Mouse (Mus musculus) E14TG2a.4 (cell line): ENCODE measurements around the gene Drd1.

Experiments used
- H3K27me3 ChIP-seq: 2 replicates; pipeline ENCODE4 v1.6.1; 2014; ENCODE audit warnings: low read length, control low read depth; ENCODE audit not compliant: insufficient read depth
- H3K36me3 ChIP-seq: 2 replicates; pipeline ENCODE4 v1.6.1; 2014; ENCODE audit warnings: low read length, control low read depth; ENCODE audit not compliant: insufficient read depth
- H3K4me1 ChIP-seq: replicated peaks from 2 replicates; pipeline ENCODE4 v1.6.1; 2014; ENCODE audit warnings: low read depth, low read length, control low read depth
- H3K4me3 ChIP-seq: replicated peaks from 2 replicates; pipeline ENCODE4 v1.5.1; 2014; ENCODE audit warnings: mild to moderate bottlenecking, low read length
- H3K9me3 ChIP-seq: 2 replicates; pipeline ENCODE4 v1.6.1; 2014; ENCODE audit warnings: low read length, control low read depth
- CTCF ChIP-seq: conservative IDR thresholded peaks from 2 replicates; pipeline ENCODE4 v1.5.1; 2014; ENCODE audit warnings: low read length
- NANOG ChIP-seq: IDR thresholded peaks from 2 replicates; pipeline ENCODE4 v1.6.1; 2014; ENCODE audit warnings: borderline replicate concordance, low read length, mixed read lengths
- POU5F1 ChIP-seq: IDR thresholded peaks from 2 replicates; pipeline ENCODE4 v1.6.1; 2014; ENCODE audit warnings: low read length, borderline replicate concordance

Drd1 gene

GRCm38 (mm10) chr13:54067617-54068166 lies 12.2 kb upstream of the Drd1 start:
- Histone ChIP-seq H3K4me1 (peaks cover 31% of the 10 kb centered on the region), H3K4me3 (no peak overlapping the region), H3K36me3 (no peaks in the 10 kb centered on the region), H3K27me3 (peaks cover 36% of the 10 kb centered on the region), H3K9me3 (no peaks in the 10 kb centered on the region)
- TF ChIP-seq POU5F1 (peak; percentile 41; the same call in 1 of the 2 replicates), CTCF (no peak), NANOG (no peak)

GRCm38 (mm10) chr13:54066081-54066746 lies 10.7 kb upstream of the Drd1 start:
- Histone ChIP-seq H3K4me3 (no peak overlapping the region), H3K4me1 (peaks cover 26% of the 10 kb centered on the region), H3K36me3 (no peaks in the 10 kb centered on the region), H3K9me3 (no peaks in the 10 kb centered on the region), H3K27me3 (peaks cover 36% of the 10 kb centered on the region)
- no peak for TF ChIP-seq NANOG
- TF ChIP-seq POU5F1 = no peak
- TF ChIP-seq CTCF = no peak

GRCm38 (mm10) chr13:54063292-54063691 lies 7.8 kb upstream of the Drd1 start:
- Histone ChIP-seq H3K4me3 (no peak overlapping the region), H3K27me3 (peaks cover 25% of the 10 kb centered on the region), H3K4me1 (peaks cover 12% of the 10 kb centered on the region), H3K36me3 (no peaks in the 10 kb centered on the region), H3K9me3 (no peaks in the 10 kb centered on the region)
- TF ChIP-seq NANOG = no peak
- peak; percentile 62 for TF ChIP-seq CTCF
- TF ChIP-seq POU5F1 = no peak

- H3K4me3 ChIP-seq = no peak overlapping the region
- no peaks in the 10 kb centered on the region for H3K36me3 ChIP-seq
- H3K4me1 ChIP-seq = no peaks in the 10 kb centered on the region
- H3K27me3 ChIP-seq = peaks cover 33% of the 10 kb centered on the region
- H3K9me3 ChIP-seq = no peaks in the 10 kb centered on the region
- TF ChIP-seq POU5F1 (no peak), NANOG (no peak), CTCF (no peak)
These were observed 6.6 kb upstream of the Drd1 start for GRCm38 (mm10) chr13:54062068-54062467.

- H3K27me3 ChIP-seq = peaks cover 59% of the 10 kb centered on the region
- TF ChIP-seq POU5F1 (no peak), NANOG (no peak), CTCF (no peak)
- H3K4me3 ChIP-seq = peak overlapping the region; percentile 81
- H3K9me3 ChIP-seq = no peaks in the 10 kb centered on the region
- H3K4me1 ChIP-seq = peaks cover 14% of the 10 kb centered on the region
- H3K36me3 ChIP-seq = no peaks in the 10 kb centered on the region
These were observed 543 bp downstream of the Drd1 start for GRCm38 (mm10) chr13:54054962-54055361.

- no peak overlapping the region for H3K4me3 ChIP-seq
- peaks cover 14% of the 10 kb centered on the region for H3K4me1 ChIP-seq
- TF ChIP-seq POU5F1 = no peak
- no peak for TF ChIP-seq NANOG
- no peak for TF ChIP-seq CTCF
- peaks cover 49% of the 10 kb centered on the region for H3K27me3 ChIP-seq
- H3K36me3 ChIP-seq = no peaks in the 10 kb centered on the region
- no peaks in the 10 kb centered on the region for H3K9me3 ChIP-seq
These were observed 3.9 kb downstream of the Drd1 start for GRCm38 (mm10) chr13:54051641-54052040.

GRCm38 (mm10) chr13:54048679-54049352 lies 6.7 kb downstream of the Drd1 start:
- Histone ChIP-seq H3K36me3 (no peaks in the 10 kb centered on the region), H3K9me3 (no peaks in the 10 kb centered on the region), H3K4me3 (no peak overlapping the region), H3K27me3 (peaks cover 24% of the 10 kb centered on the region), H3K4me1 (no peaks in the 10 kb centered on the region)
- TF ChIP-seq NANOG = no peak
- no peak for TF ChIP-seq POU5F1
- no peak for TF ChIP-seq CTCF

- no peaks in the 10 kb centered on the region for H3K36me3 ChIP-seq
- H3K9me3 ChIP-seq = no peaks in the 10 kb centered on the region
- TF ChIP-seq NANOG (no peak), CTCF (no peak), POU5F1 (no peak)
- H3K27me3 ChIP-seq = no peaks in the 10 kb centered on the region; the same call in 1 of the 2 replicates
- no peak overlapping the region for H3K4me3 ChIP-seq
- H3K4me1 ChIP-seq = no peaks in the 10 kb centered on the region
These were observed 15.2 kb downstream of the Drd1 start for GRCm38 (mm10) chr13:54040256-54040655.

GRCm38 (mm10) chr13:54037936-54038335 lies 17.6 kb downstream of the Drd1 start:
- no peaks in the 10 kb centered on the region for H3K4me1 ChIP-seq
- H3K9me3 ChIP-seq = no peaks in the 10 kb centered on the region
- no peaks in the 10 kb centered on the region; the same call in 1 of the 2 replicates for H3K27me3 ChIP-seq
- no peaks in the 10 kb centered on the region for H3K36me3 ChIP-seq
- TF ChIP-seq CTCF = no peak
- no peak for TF ChIP-seq POU5F1
- no peak for TF ChIP-seq NANOG
- H3K4me3 ChIP-seq = no peak overlapping the region
